Mouse (Mus musculus) heart, adult 2 months (tissue): Measurements from ENCODE around the gene Hand2.

Experiments
- CTCF ChIP-seq: fragments of 200-600 bp; IDR thresholded peaks from 2 replicates; pipeline ENCODE4 v1.8.1; 2022; ENCODE audit warnings: antibody characterized with exemption, mild to moderate bottlenecking, moderate library complexity
- EP300 ChIP-seq: fragments of 200-500 bp; IDR thresholded peaks from 2 replicates; pipeline ENCODE4 v1.6.1; 2011; ENCODE audit warnings: low read depth, low read length, control low read depth; ENCODE audit not compliant: insufficient read depth

DNA sequence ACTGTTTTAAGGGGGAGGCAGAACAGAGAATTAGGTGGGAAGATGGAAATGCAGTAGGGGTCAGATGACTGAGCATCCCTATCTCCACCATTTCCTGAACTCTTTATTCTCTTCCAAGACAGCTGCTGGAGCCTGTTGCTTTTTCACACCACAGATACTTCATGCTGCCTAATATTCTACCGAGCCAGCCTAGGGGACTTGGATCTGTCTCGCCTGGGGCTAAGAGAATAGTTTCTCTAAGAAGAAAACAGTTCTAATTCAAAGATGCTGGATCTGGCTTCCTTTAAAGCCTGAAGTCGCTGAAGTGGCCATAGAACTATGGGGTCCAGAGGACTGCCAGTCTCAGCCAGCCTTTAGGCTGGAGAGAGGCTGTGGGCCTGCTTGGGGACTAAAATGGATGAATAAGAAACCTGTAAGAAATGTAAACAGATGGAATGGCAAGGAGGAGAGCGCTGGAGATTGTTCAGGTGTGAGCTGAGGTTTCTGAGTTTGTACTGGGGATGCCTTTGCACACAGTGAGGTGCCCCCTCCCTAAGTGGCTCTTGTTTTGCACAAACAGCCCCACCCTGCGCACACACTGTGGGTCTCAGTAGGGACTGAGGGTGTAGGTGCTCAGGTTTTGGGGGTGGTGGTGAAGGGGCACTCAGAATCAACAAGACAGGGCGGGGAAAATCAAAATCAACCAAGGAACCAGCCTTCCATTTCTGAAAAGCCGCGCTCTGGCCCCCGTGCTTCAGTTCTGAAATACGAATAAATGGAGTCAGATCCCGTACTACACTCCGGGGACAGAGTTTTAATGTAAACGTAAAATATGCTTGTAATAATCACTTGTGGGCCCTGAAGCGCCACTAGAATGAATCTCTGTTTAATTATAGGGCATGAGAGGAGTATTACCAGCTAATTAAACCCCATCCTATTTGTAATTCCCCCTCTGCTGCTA is 19.2 kb downstream of the Hand2 start:
- TF ChIP-seq CTCF: no peak
- no peak for TF ChIP-seq EP300
